Mouse (Mus musculus) heart, embryonic 13.5 days (tissue): ENCODE data around the gene Helb. TPM values are rescaled to one million over a fixed set of nuclear protein-coding genes. Genes with fewer than 3 reads are reported as not detected.
"Not testable (repeated sequence)": the region's sequence is repeated elsewhere in the genome, so short reads cannot be mapped to it uniquely, and the experiment has no call there.

ENCODE experiments used
- ATAC-seq: fragments of 200-750 bp; cut with Nextera tagmentation; 2 replicates; pipeline ENCODE4 v1.8.0; 2017; ENCODE audit warnings: moderate TSS enrichment; ENCODE audit not compliant: insufficient number of reproducible peaks, low FRiP score, low TSS enrichment; ENCODE audit errors: extremely low read depth
- H3K27ac ChIP-seq: fragments of 300-500 bp; sonication (generic); replicated peaks from 2 replicates; pipeline ENCODE4 v1.5.1; 2015; ENCODE audit warnings: moderate library complexity, mild to moderate bottlenecking, inconsistent platforms
- H3K27me3 ChIP-seq: fragments of 300-500 bp; sonication (generic); replicated peaks from 2 replicates; pipeline ENCODE4 v1.6.1; 2015; ENCODE audit warnings: mild to moderate bottlenecking, inconsistent platforms
- H3K36me3 ChIP-seq: fragments of 300-500 bp; sonication (generic); 2 replicates; pipeline ENCODE4 v1.6.1; 2015; ENCODE audit warnings: mild to moderate bottlenecking, inconsistent platforms
- H3K4me1 ChIP-seq: fragments of 300-500 bp; sonication (generic); 2 replicates; pipeline ENCODE4 v1.6.1; 2015; ENCODE audit warnings: inconsistent platforms
- H3K4me2 ChIP-seq: fragments of 300-500 bp; sonication (generic); 2 replicates; pipeline ENCODE4 v1.6.1; 2015; ENCODE audit warnings: inconsistent platforms, mild to moderate bottlenecking, moderate library complexity
- H3K4me3 ChIP-seq: fragments of 300-500 bp; sonication (generic); 2 replicates; pipeline ENCODE4 v1.5.1; 2015; ENCODE audit warnings: moderate library complexity, mild to moderate bottlenecking, inconsistent platforms
- H3K9ac ChIP-seq: fragments of 300-500 bp; sonication (generic); 2 replicates; pipeline ENCODE4 v1.6.1; 2015; ENCODE audit warnings: inconsistent platforms, mild to moderate bottlenecking, moderate library complexity
- H3K9me3 ChIP-seq: fragments of 300-500 bp; sonication (generic); 2 replicates; pipeline ENCODE4 v1.6.1; 2016; ENCODE audit warnings: inconsistent platforms
- WGBS: fragments of 180-500 bp; shearing (Covaris S2); methylation state at CpG from one replicate; pipeline ENCODE4 v1.1.7; 2015; ENCODE audit warnings: mixed read lengths; 5-methylcytosine and 5-hydroxymethylcytosine counted together
- polyA plus RNA-seq: library from polyadenylated mRNA; unstranded; fragments of >200 nt; fragmentation: Nextera tagmentation; extraction: Ambion mirVana; gene quantifications from 2 replicates; pipeline ENCODE4 v1.2.1, GENCODE M21; 2015

The Helb gene
- polyA plus RNA-seq, 1 experiment from 2014 or later = 5.7 TPM

DNA sequence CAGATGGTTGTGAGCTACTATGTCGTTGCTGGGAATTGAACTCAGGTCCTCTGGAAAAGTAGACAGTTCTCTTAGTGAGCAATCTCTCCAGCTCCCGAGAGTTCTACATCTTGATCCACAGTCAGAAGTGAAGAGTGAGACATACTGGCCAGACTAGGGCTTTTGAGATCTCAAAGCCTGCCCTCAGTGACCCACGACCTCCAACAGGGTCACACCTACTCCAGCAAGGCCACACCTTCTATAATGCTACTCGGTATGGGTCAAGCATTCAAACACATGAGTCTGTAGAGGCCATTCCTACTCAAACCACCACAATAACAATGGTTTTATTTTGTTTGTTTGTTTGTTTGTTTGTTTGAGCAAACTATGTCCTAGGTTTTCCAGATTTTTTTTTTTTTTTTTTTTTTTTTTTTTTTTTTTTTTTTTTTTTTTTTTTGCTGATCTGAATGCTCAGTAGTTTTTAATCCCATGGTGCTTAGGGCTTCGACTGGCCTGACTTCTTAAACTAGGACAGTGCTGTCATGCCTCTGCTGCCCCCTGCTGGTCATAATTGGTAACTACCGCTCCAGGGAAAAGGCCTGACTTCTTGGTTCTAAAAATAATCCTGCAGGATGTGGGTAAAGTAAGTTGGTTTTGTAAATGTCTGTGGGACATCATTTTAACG, 12.1 kb upstream of the Helb start:
- no peak for ATAC-seq
- Histone ChIP-seq H3K9me3 (no peaks in the 10 kb centered on the region), H3K27ac (no peak overlapping the region), H3K4me2 (no peak overlapping the region), H3K36me3 (no peaks in the 10 kb centered on the region), H3K27me3 (no peaks in the 10 kb centered on the region; the same call in 1 of the 2 replicates), H3K4me3 (no peak overlapping the region), H3K4me1 (no peaks in the 10 kb centered on the region), H3K9ac (no peak overlapping the region)
- 49% methylated on average over 7 of the region's 7 CpGs for WGBS

DNA sequence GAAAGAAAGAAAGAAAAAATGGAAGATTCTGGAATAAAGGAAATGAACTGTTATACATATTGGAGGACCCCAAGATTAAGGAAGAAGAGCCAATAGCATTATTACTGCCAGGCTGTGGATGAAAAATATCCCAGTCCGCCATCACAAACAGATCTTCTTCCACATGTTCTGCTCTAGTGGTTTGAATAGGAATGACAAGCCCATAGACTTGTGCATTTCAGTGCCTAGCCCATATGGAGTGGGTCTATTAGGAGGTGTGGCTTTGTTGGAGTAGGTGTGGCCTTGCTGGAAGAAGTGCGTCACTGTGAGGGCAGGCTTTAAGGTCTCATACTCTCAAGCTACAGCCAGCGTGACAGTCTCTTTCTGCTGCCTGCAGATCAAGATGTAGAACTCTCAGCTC, 10.9 kb upstream of the Helb start:
- ATAC-seq = no peak

DNA sequence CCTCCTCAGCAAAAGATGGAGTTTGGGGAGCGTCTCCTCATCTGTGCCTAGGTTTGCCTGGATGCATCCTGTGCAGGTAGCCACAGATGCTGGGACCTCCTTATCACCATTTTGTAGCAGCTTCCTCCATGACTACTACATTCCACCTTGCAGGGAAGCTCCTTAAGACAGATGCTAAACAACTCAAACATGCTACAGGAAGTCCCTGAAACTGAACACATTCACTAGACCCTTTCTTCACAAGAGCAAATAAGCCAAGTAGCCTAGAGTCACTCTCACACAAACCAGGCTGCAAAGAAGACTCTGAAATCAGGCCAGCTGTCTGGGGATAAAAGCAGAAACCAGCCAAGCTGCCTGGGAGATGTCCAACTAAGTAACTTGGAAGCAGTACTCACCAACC, 2.5 kb upstream of the Helb start:
- WGBS = 94% methylated on average over 1 of the region's 1 CpGs

More for the DNA sequence above, 10.9 kb upstream of the Helb start:
- Histone ChIP-seq H3K9me3 (no peaks in the 10 kb centered on the region), H3K9ac (no peak overlapping the region), H3K36me3 (no peaks in the 10 kb centered on the region), H3K27ac (no peak overlapping the region), H3K27me3 (no peaks in the 10 kb centered on the region; the same call in 1 of the 2 replicates), H3K4me1 (no peaks in the 10 kb centered on the region), H3K4me3 (no peak overlapping the region), H3K4me2 (no peak overlapping the region)
- WGBS = 86% methylated on average over 3 of the region's 3 CpGs

DNA sequence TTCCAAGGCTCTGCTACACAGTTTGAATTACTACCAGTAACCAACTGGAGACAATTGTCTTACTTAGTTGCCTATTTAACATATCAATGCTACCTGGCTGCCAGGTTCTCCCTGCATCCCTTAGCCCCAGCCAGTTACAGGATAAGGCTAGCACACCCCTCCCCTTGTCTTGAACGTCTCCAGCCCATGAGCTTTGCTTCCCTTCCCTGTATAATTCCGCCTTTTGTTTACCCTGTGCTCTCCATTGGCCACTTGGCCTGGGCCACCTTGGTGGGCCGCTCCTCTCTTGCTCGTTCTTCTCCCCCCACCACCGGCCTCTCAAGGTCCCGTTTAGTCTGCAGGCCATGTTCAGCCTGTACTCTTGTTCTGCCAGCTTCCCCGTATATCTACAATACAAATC, 1.7 kb upstream of the Helb start:
- no peak overlapping the region for H3K27ac ChIP-seq
- peaks cover 10% of the 10 kb centered on the region for H3K4me1 ChIP-seq
- peaks cover 6% of the 10 kb centered on the region; the same call in 1 of the 2 replicates for H3K36me3 ChIP-seq
- no peak overlapping the region for H3K4me3 ChIP-seq
- H3K4me2 ChIP-seq = no peak overlapping the region
- no peak for ATAC-seq
- H3K9me3 ChIP-seq = no peaks in the 10 kb centered on the region
- 62% methylated on average over 7 of the region's 7 CpGs for WGBS
- no peaks in the 10 kb centered on the region for H3K27me3 ChIP-seq
- no peak overlapping the region for H3K9ac ChIP-seq

More for the DNA sequence above, 2.5 kb upstream of the Helb start:
- no peaks in the 10 kb centered on the region for H3K27me3 ChIP-seq
- ATAC-seq = no peak
- H3K9ac ChIP-seq = no peak overlapping the region
- H3K4me3 ChIP-seq = no peak overlapping the region
- H3K36me3 ChIP-seq = peaks cover 6% of the 10 kb centered on the region; the same call in 1 of the 2 replicates
- peaks cover 10% of the 10 kb centered on the region for H3K4me1 ChIP-seq
- no peak overlapping the region for H3K27ac ChIP-seq
- H3K9me3 ChIP-seq = no peaks in the 10 kb centered on the region
- no peak overlapping the region for H3K4me2 ChIP-seq

DNA sequence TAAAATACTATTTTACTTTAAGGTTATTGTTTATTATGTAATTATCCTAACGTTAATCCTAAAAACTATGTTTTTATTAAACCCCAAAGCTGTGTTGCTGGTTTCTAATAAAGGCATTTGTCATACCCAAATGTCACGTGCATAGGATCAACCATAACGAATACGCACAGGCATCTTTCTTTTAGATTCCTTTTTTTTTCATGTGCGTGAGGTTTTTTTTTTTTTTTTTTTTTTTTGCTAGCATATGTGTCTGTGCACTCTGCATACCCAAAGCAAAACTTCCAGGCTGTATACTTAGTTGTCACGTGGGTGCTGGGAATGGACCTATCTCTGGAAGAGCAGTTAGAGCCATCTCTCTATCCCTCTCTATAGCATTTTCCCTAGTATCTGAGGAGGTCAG, 1.2 kb upstream of the Helb start:
- no peak overlapping the region for H3K4me2 ChIP-seq
- H3K4me3 ChIP-seq = no peak overlapping the region
- no peak overlapping the region for H3K9ac ChIP-seq
- H3K27me3 ChIP-seq = no peaks in the 10 kb centered on the region
- H3K9me3 ChIP-seq = no peaks in the 10 kb centered on the region
- H3K36me3 ChIP-seq = peaks cover 7% of the 10 kb centered on the region
- ATAC-seq = no peak
- WGBS = 78% methylated on average over 6 of the region's 6 CpGs
- H3K27ac ChIP-seq = no peak overlapping the region
- H3K4me1 ChIP-seq = peaks cover 10% of the 10 kb centered on the region

DNA sequence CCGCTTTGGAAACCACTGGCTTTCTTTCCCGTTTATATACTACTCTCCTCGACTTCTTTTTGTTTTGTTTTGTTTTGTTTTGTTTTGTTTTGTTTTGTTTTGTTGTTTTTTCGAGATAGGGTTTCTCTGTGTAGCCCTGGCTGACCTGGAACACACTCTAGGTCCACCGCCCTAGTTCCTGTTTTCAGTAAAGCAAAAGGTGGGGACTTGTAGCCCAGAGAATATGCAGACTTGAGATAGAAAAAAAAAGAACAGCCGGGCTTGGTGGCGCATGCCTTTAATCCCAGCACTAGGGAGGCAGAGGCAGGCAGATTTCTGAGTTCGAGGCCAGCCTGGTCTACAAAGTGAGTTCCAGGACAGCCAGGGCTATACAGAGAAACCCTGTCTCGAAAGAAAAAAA, 695 bp upstream of the Helb start:
- Histone ChIP-seq H3K9ac (peak overlapping the region; percentile 85), H3K27ac (peak overlapping the region; percentile 87), H3K36me3 (peaks cover 12% of the 10 kb centered on the region), H3K4me2 (peak overlapping the region; percentile 84), H3K4me3 (peak overlapping the region; percentile 75)
- 62% methylated on average over 9 of the region's 9 CpGs for WGBS
- not testable (repeated sequence) for H3K27me3 ChIP-seq, ATAC-seq, H3K9me3 ChIP-seq, H3K4me1 ChIP-seq

DNA sequence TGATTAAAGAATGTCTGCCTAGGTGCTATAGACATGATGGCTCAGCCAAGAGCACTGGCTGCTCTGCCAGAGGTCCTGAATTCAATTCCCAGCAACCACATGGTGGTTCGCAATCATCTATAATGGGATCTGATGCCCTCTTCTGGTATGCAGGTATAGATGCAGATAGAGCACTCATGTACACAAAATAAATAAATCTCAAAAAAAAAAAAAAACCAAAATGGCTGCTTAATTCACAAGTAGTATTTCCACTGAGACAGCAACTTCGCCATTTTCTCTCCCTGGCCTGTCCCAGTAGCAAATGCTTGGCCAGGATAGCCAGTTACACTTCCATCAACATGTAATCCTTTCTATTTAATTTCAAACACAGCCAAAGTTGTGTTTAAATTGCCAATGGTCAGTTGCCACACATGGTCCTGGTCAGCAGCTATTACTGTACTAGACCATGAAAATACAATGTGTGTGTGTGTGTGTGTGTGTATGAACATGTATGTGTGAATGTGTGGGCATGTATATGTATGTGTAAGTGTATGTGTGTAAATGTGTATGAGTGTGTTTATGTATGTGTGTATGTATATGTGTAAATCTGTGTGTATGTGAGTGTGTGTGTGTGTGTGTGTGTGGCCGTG, 982 bp downstream of the Helb start:
- no peak for ATAC-seq
- WGBS = 77% methylated on average over 3 of the region's 3 CpGs
- peak overlapping the region; percentile 87 for H3K27ac ChIP-seq

DNA sequence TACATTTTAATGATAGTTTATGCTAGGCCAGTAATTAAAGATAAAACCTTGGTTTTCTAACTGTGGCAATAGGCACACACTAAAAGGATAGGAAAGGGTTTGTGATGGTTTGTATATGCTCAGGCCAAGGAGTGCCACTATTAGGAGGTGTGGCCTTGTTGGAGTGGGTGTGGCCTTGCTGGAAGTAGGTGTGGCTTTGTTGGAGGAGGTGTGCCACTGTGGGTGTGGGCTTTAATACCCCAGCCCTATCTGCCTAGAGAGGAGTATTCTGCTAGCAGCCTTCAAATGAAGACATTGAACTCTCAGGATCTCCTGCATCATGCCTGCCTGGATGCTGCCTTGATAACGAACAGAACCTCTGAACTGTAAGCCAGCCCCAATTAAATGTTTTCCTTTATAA, 12.0 kb downstream of the Helb start:
- 85% methylated on average over 1 of the region's 1 CpGs for WGBS
- peaks cover 13% of the 10 kb centered on the region for H3K4me1 ChIP-seq

More for the DNA sequence above, 982 bp downstream of the Helb start:
- Histone ChIP-seq H3K4me3 (peak overlapping the region; percentile 75), H3K9ac (peak overlapping the region; percentile 85), H3K4me2 (peak overlapping the region; percentile 84), H3K4me1 (peaks cover 10% of the 10 kb centered on the region), H3K36me3 (peaks cover 26% of the 10 kb centered on the region), H3K9me3 (no peaks in the 10 kb centered on the region), H3K27me3 (no peaks in the 10 kb centered on the region)

DNA sequence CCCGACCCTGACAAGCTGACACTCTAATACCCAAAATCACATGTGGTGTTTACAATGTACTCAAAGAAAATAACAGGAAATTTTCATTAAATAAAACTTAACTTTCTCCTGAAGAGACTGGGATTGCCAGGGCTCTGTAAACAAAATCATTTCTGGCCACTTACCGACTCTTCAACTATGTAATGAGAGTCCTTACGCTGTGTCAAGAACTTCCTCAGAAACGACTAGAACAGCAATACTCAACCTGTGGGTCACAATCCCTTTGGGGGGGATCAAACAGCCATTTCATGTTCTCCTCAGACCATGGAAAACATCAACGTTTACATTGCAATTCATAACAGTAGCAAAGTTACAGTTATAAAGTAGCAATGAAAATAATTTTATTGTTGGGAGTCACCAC, 15.2 kb downstream of the Helb start:
- Histone ChIP-seq H3K4me3 (no peak overlapping the region), H3K4me2 (no peak overlapping the region), H3K27me3 (no peaks in the 10 kb centered on the region), H3K36me3 (peaks cover 82% of the 10 kb centered on the region), H3K9me3 (no peaks in the 10 kb centered on the region), H3K4me1 (0 out of 2 replicates have a peak, but pooled peaks cover 3% of the 10 kb centered on the region), H3K27ac (no peak overlapping the region), H3K9ac (no peak overlapping the region)
- no peak for ATAC-seq
- WGBS = 87% methylated on average over 5 of the region's 5 CpGs

More for the DNA sequence above, 12.0 kb downstream of the Helb start:
- H3K27ac ChIP-seq = no peak overlapping the region
- no peaks in the 10 kb centered on the region for H3K27me3 ChIP-seq
- H3K9ac ChIP-seq = no peak overlapping the region
- H3K4me2 ChIP-seq = no peak overlapping the region
- ATAC-seq = no peak
- no peak overlapping the region for H3K4me3 ChIP-seq
- H3K36me3 ChIP-seq = peaks cover 80% of the 10 kb centered on the region
- no peaks in the 10 kb centered on the region for H3K9me3 ChIP-seq

DNA sequence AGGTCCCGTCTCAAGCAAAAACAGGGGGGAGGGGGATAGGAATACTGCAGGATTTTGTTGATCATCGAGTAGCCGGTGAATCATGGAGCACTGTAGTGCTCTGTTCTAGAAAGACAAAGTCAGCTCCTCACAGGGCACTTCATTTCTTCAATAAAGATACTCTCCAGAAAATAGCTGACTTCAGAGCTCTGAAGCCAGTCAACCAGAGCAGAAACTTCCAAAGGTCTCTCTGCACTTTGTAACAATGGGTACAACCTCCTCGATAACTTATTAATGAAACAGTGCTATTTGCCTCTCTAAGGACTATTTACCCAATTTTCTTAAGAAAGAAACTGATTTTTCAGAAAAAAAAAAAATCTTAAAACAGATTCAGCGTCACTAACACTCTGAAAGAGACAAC, 17.1 kb downstream of the Helb start:
- H3K4me2 ChIP-seq = no peak overlapping the region
- H3K36me3 ChIP-seq = peaks cover 85% of the 10 kb centered on the region
- WGBS = 89% methylated on average over 5 of the region's 5 CpGs
- no peak overlapping the region for H3K27ac ChIP-seq
- no peaks in the 10 kb centered on the region for H3K27me3 ChIP-seq
- H3K9me3 ChIP-seq = no peaks in the 10 kb centered on the region
- ATAC-seq = no peak
- H3K4me3 ChIP-seq = no peak overlapping the region
- no peak overlapping the region for H3K9ac ChIP-seq
- H3K4me1 ChIP-seq = 0 out of 2 replicates have a peak, but pooled peaks cover 3% of the 10 kb centered on the region

DNA sequence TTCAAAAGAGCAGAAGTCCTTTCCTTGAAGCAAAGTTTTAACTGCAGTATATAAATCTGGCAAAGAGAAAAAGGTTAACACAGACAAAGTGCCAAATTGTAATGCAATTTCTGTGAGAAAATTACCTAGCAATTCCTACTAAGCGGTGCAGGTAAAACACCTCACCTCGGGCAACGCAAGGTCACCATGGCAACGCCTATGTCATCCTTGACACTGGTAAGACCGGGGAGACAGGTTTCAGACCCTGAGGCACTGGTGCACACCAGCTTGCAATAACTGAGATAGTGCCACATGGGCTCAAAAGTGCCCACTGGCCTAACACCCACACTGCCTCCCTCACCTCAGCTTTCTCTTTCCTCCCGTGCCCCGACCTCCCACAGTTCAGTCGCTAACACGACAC, 17.7 kb downstream of the Helb start:
- Histone ChIP-seq H3K4me3 (no peak overlapping the region), H3K36me3 (peaks cover 82% of the 10 kb centered on the region), H3K9ac (no peak overlapping the region), H3K9me3 (no peaks in the 10 kb centered on the region), H3K4me2 (no peak overlapping the region), H3K27me3 (no peaks in the 10 kb centered on the region), H3K27ac (no peak overlapping the region), H3K4me1 (0 out of 2 replicates have a peak, but pooled peaks cover 3% of the 10 kb centered on the region)
- no peak for ATAC-seq
- 89% methylated on average over 9 of the region's 9 CpGs for WGBS

DNA sequence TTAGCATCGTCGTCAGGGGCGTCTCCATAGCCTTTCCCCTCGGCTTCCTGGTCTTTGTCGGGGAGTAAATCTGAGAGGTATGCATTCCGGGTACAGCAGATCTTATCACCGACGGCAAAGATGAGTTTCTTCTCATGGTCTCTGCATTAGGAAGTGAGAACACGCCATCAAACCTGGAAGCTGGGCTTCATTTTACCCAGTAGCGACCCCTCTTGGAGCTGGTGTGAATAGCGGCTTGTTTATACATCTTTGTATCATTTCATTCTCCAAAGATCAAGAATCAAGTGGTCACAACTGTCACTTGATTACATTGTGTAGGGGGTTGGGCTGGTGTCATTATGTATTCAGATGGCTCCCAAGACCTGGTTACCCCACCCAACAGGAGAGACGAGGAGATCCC, 20.2 kb downstream of the Helb start:
- Histone ChIP-seq H3K9me3 (no peaks in the 10 kb centered on the region), H3K4me2 (no peak overlapping the region), H3K27me3 (no peaks in the 10 kb centered on the region), H3K9ac (no peak overlapping the region), H3K4me3 (no peak overlapping the region), H3K4me1 (no peaks in the 10 kb centered on the region), H3K36me3 (peaks cover 89% of the 10 kb centered on the region), H3K27ac (no peak overlapping the region)
- no peak for ATAC-seq
- 82% methylated on average over 12 of the region's 12 CpGs for WGBS
